Mouse (Mus musculus): ENCODE results near the gene Hnrnpul2. TPM values are rescaled to one million over a fixed set of nuclear protein-coding genes. Genes with fewer than 3 reads are reported as not detected.
"Not testable (repeated sequence)": the region's sequence is repeated elsewhere in the genome, so short reads cannot be mapped to it uniquely, and the experiment has no call there.

Hnrnpul2 gene
- polyA plus RNA-seq, 1 experiment from 2014 or later = 5.4 TPM

- ATAC-seq (ENCODE audit: low FRiP score, low read depth) = peak; percentile 12
- peaks cover 57% of the 10 kb centered on the region for H3K4me1 ChIP-seq (replicated peaks)
- peak overlapping the region; percentile 99 for H3K27ac ChIP-seq (replicated peaks)
- no peaks in the 10 kb centered on the region for H3K27me3 ChIP-seq
- H3K4me2 ChIP-seq = peak overlapping the region; percentile 91
- peaks cover 28% of the 10 kb centered on the region for H3K36me3 ChIP-seq
- WGBS = under 1% methylated on average over 40 of the region's 48 CpGs
- peak overlapping the region; percentile 98 for H3K9ac ChIP-seq
- H3K9me3 ChIP-seq = no peaks in the 10 kb centered on the region
- peak overlapping the region; percentile 96 for H3K4me3 ChIP-seq
These were observed 680 bp downstream of the Hnrnpul2 start for GRCm38 (mm10) chr19:8820424-8820956.

GRCm38 (mm10) chr19:8821146-8821545 lies 1.3 kb downstream of the Hnrnpul2 start:
- Histone ChIP-seq H3K27ac (replicated peaks) (peak overlapping the region; percentile 99), H3K4me1 (replicated peaks) (peaks cover 50% of the 10 kb centered on the region), H3K36me3 (peaks cover 33% of the 10 kb centered on the region), H3K27me3 (no peaks in the 10 kb centered on the region), H3K9ac (peak overlapping the region; percentile 98), H3K9me3 (no peaks in the 10 kb centered on the region), H3K4me2 (peak overlapping the region; percentile 91), H3K4me3 (peak overlapping the region; percentile 96)
- ATAC-seq (ENCODE audit: low FRiP score, low read depth) = no peak
- WGBS = 2% methylated on average over 7 of the region's 7 CpGs

GRCm38 (mm10) chr19:8822696-8823095 lies 2.9 kb downstream of the Hnrnpul2 start:
- peaks cover 49% of the 10 kb centered on the region for H3K36me3 ChIP-seq
- no peak overlapping the region for H3K27ac ChIP-seq (replicated peaks)
- no peaks in the 10 kb centered on the region for H3K27me3 ChIP-seq
- H3K4me3 ChIP-seq = peak overlapping the region; percentile 96
- 57% methylated on average over 8 of the region's 8 CpGs for WGBS
- no peak for ATAC-seq (ENCODE audit: low FRiP score, low read depth)
- H3K4me2 ChIP-seq = peak overlapping the region; percentile 91
- no peaks in the 10 kb centered on the region for H3K9me3 ChIP-seq
- peak overlapping the region; percentile 31; the same call in 1 of the 2 replicates for H3K9ac ChIP-seq
- H3K4me1 ChIP-seq (replicated peaks) = peaks cover 35% of the 10 kb centered on the region

GRCm38 (mm10) chr19:8829660-8830059 lies 9.8 kb downstream of the Hnrnpul2 start, which contains the start of gene AC129217.1:
AC129217.1 (plus strand) TSS chr19:8829773.
- Histone ChIP-seq H3K4me3 (no peak within 1 kb of the TSS), H3K4me1 (replicated peaks) (no peaks in the 10 kb centered on the region), H3K9ac (no peak within 1 kb of the TSS), H3K27ac (replicated peaks) (no peak within 1 kb of the TSS), H3K27me3 (no peaks in the 10 kb centered on the region), H3K9me3 (no peaks in the 10 kb centered on the region), H3K36me3 (peaks cover 97% of the 10 kb centered on the region), H3K4me2 (no peak within 1 kb of the TSS)
- 92% methylated on average over 8 of the region's 8 CpGs for WGBS
- ATAC-seq (ENCODE audit: low FRiP score, low read depth) = no peak

- no peaks in the 10 kb centered on the region for H3K9me3 ChIP-seq
- no peak for ATAC-seq (ENCODE audit: low FRiP score, low read depth)
- no peak overlapping the region for H3K27ac ChIP-seq (replicated peaks)
- 87% methylated on average over 8 of the region's 8 CpGs for WGBS
- H3K4me2 ChIP-seq = no peak overlapping the region
- no peak overlapping the region for H3K4me3 ChIP-seq
- no peaks in the 10 kb centered on the region for H3K4me1 ChIP-seq (replicated peaks)
- no peaks in the 10 kb centered on the region for H3K27me3 ChIP-seq
- no peak overlapping the region for H3K9ac ChIP-seq
- peaks cover 91% of the 10 kb centered on the region for H3K36me3 ChIP-seq
These were observed 10.9 kb downstream of the Hnrnpul2 start for GRCm38 (mm10) chr19:8830664-8831063.

GRCm38 (mm10) chr19:8831262-8831661 lies 11.5 kb downstream of the Hnrnpul2 start:
- no peaks in the 10 kb centered on the region for H3K9me3 ChIP-seq
- no peak overlapping the region for H3K4me3 ChIP-seq
- H3K4me2 ChIP-seq = no peak overlapping the region
- H3K36me3 ChIP-seq = peaks cover 87% of the 10 kb centered on the region
- H3K27ac ChIP-seq (replicated peaks) = no peak overlapping the region
- 77% methylated on average over 11 of the region's 11 CpGs for WGBS
- H3K4me1 ChIP-seq (replicated peaks) = peaks cover 2% of the 10 kb centered on the region; the same call in 1 of the 2 replicates
- no peaks in the 10 kb centered on the region for H3K27me3 ChIP-seq
- no peak for ATAC-seq (ENCODE audit: low FRiP score, low read depth)
- H3K9ac ChIP-seq = no peak overlapping the region

- no peak overlapping the region for H3K4me2 ChIP-seq
- H3K36me3 ChIP-seq = peaks cover 70% of the 10 kb centered on the region
- no peak overlapping the region for H3K4me3 ChIP-seq
- WGBS = 90% methylated on average over 4 of the region's 4 CpGs
- H3K27ac ChIP-seq (replicated peaks) = no peak overlapping the region
- H3K27me3 ChIP-seq = no peaks in the 10 kb centered on the region
- no peak for ATAC-seq (ENCODE audit: low FRiP score, low read depth)
- H3K4me1 ChIP-seq (replicated peaks) = peaks cover 10% of the 10 kb centered on the region
- H3K9me3 ChIP-seq = no peaks in the 10 kb centered on the region
- no peak overlapping the region for H3K9ac ChIP-seq
These were observed 13.2 kb downstream of the Hnrnpul2 start for GRCm38 (mm10) chr19:8832971-8833370.

- not testable (repeated sequence) for ATAC-seq (ENCODE audit: low FRiP score, low read depth)
- peak overlapping the region; percentile 79; the same call in 1 of the 2 replicates for H3K4me3 ChIP-seq
- H3K27ac ChIP-seq (replicated peaks) = peak overlapping the region; percentile 97; the same call in 1 of the 2 replicates
These were observed 16.5 kb downstream of the Hnrnpul2 start for GRCm38 (mm10) chr19:8836327-8836726.

GRCm38 (mm10) chr19:8837251-8837791 lies 17.5 kb downstream of the Hnrnpul2 start, which contains the start of gene Bscl2:
Bscl2 (plus strand) TSS chr19:8837467.
- Histone ChIP-seq H3K27me3 (no peaks in the 10 kb centered on the region), H3K4me3 (peak within 1 kb of the TSS; percentile 79), H3K4me2 (peak within 1 kb of the TSS; percentile 78), H3K36me3 (peaks cover 35% of the 10 kb centered on the region), H3K4me1 (replicated peaks) (peaks cover 37% of the 10 kb centered on the region), H3K9ac (peak within 1 kb of the TSS; percentile 92), H3K9me3 (no peaks in the 10 kb centered on the region), H3K27ac (replicated peaks) (peak within 1 kb of the TSS; percentile 97)
- peak; percentile 71 for ATAC-seq (ENCODE audit: low FRiP score, low read depth)
- under 1% methylated on average over 38 of the region's 38 CpGs for WGBS

More at GRCm38 (mm10) chr19:8836327-8836726, 16.5 kb downstream of the Hnrnpul2 start:
- Histone ChIP-seq H3K36me3 (peaks cover 39% of the 10 kb centered on the region), H3K4me2 (peak overlapping the region; percentile 78; the same call in 1 of the 2 replicates), H3K4me1 (replicated peaks) (peaks cover 30% of the 10 kb centered on the region)
- H3K9ac ChIP-seq, H3K27me3 ChIP-seq, H3K9me3 ChIP-seq: not testable (repeated sequence)
- 97% methylated on average over 10 of the region's 10 CpGs for WGBS

GRCm38 (mm10) chr19:8838041-8838730 lies 18.4 kb downstream of the Hnrnpul2 start:
- no peaks in the 10 kb centered on the region for H3K9me3 ChIP-seq
- H3K4me2 ChIP-seq = peak overlapping the region; percentile 78
- WGBS = 10% methylated on average over 15 of the region's 15 CpGs
- peak overlapping the region; percentile 97 for H3K27ac ChIP-seq (replicated peaks)
- peaks cover 38% of the 10 kb centered on the region for H3K4me1 ChIP-seq (replicated peaks)
- peaks cover 32% of the 10 kb centered on the region for H3K36me3 ChIP-seq
- no peak for ATAC-seq (ENCODE audit: low FRiP score, low read depth)
- H3K9ac ChIP-seq = peak overlapping the region; percentile 92
- peak overlapping the region; percentile 79 for H3K4me3 ChIP-seq
- H3K27me3 ChIP-seq = no peaks in the 10 kb centered on the region

GRCm38 (mm10) chr19:8839103-8839907 lies 19.5 kb downstream of the Hnrnpul2 start, which contains the start of gene Gng3:
Gng3 (minus strand) TSS chr19:8839194.
- Histone ChIP-seq H3K4me2 (peak within 1 kb of the TSS; percentile 78), H3K36me3 (peaks cover 22% of the 10 kb centered on the region), H3K4me1 (replicated peaks) (peaks cover 38% of the 10 kb centered on the region), H3K9ac (peak within 1 kb of the TSS; percentile 92), H3K9me3 (no peaks in the 10 kb centered on the region), H3K27ac (replicated peaks) (peak within 1 kb of the TSS; percentile 97), H3K4me3 (peak within 1 kb of the TSS; percentile 79), H3K27me3 (no peaks in the 10 kb centered on the region)
- WGBS = 27% methylated on average over 11 of the region's 11 CpGs
- peak; percentile 93 for ATAC-seq (ENCODE audit: low FRiP score, low read depth)

All from hindbrain, embryonic 15.5 days (tissue).